Mouse (Mus musculus) G1E (cell line): Measurements from ENCODE around the gene Olfr798.

ENCODE experiments used
- CTCF ChIP-seq: IDR thresholded peaks from 2 replicates; pipeline ENCODE4 v1.5.1; 2012; ENCODE audit warnings: low read depth, low read length, inconsistent platforms, mixed read lengths
- GATA1 ChIP-seq: IDR thresholded peaks from 2 replicates; pipeline ENCODE4 v1.6.1; 2012; ENCODE audit warnings: borderline replicate concordance, low read length, inconsistent platforms, mixed read lengths
- GATA2 ChIP-seq: IDR thresholded peaks from 2 replicates; pipeline ENCODE4 v1.6.1; 2012; ENCODE audit warnings: low read depth, low read length, inconsistent platforms, borderline replicate concordance
- POLR2AphosphoS5 ChIP-seq: IDR thresholded peaks from 2 replicates; pipeline ENCODE4 v1.6.1; 2012; ENCODE audit warnings: low read depth, low read length, inconsistent platforms; ENCODE audit not compliant: insufficient replicate concordance
- TAL1 ChIP-seq: conservative IDR thresholded peaks from 2 replicates; pipeline ENCODE4 v1.6.1; 2012; ENCODE audit warnings: low read depth, low read length, inconsistent platforms, mixed read lengths

GRCm38 (mm10) chr10:129657394-129657793, 29.7 kb upstream of the Olfr798 start, which contains the start of gene Olfr800:
- no peak for TF ChIP-seq CTCF
- no peak for TF ChIP-seq TAL1
- TF ChIP-seq GATA1 = no peak
- TF ChIP-seq GATA2 = no peak
- TF ChIP-seq POLR2AphosphoS5 = no peak
